Mouse (Mus musculus) small intestine, adult 2 months (tissue): ENCODE measurements around the gene Zscan21. TPM values are rescaled to one million over a fixed set of nuclear protein-coding genes. Genes with fewer than 3 reads are reported as not detected.

Experiments used
- H3K27ac ChIP-seq: fragments of 200-500 bp; 2 replicates; pipeline ENCODE4 v1.5.1; 2012; ENCODE audit warnings: low read depth, low read length, control low read depth, inconsistent platforms; ENCODE audit not compliant: insufficient read depth
- H3K27me3 ChIP-seq: fragments of 200-500 bp; 2 replicates; pipeline ENCODE4 v1.6.1; 2012; ENCODE audit warnings: mild to moderate bottlenecking, moderate library complexity, low read length, inconsistent platforms; ENCODE audit not compliant: control insufficient read depth, insufficient read depth
- H3K36me3 ChIP-seq: fragments of 200-500 bp; 2 replicates; pipeline ENCODE4 v1.6.1; 2012; ENCODE audit warnings: mild to moderate bottlenecking, low read length, control low read depth, inconsistent platforms; ENCODE audit not compliant: control insufficient read depth, insufficient read depth
- H3K4me1 ChIP-seq: fragments of 200-500 bp; 2 replicates; pipeline ENCODE4 v1.6.1; 2012; ENCODE audit warnings: low read length, inconsistent platforms, mixed read lengths; ENCODE audit not compliant: control insufficient read depth, insufficient read depth, insufficient read length
- H3K4me3 ChIP-seq: fragments of 200-500 bp; 2 replicates; pipeline ENCODE4 v1.5.1; 2012; ENCODE audit warnings: low read depth, mild to moderate bottlenecking, control low read depth, inconsistent platforms, low read length, moderate library complexity
- CTCF ChIP-seq: fragments of 200-500 bp; IDR thresholded peaks from 2 replicates; pipeline ENCODE4 v1.5.1; 2012; ENCODE audit warnings: low read depth, mild to moderate bottlenecking, control low read depth, inconsistent platforms, low read length, moderate library complexity, mixed read lengths; ENCODE audit not compliant: insufficient replicate concordance, insufficient read length; ENCODE audit errors: extremely low read depth
- POLR2A ChIP-seq: fragments of 200-500 bp; IDR thresholded peaks from 2 replicates; pipeline ENCODE4 v1.6.1; 2012; ENCODE audit warnings: low read depth, mild to moderate bottlenecking, control low read depth, inconsistent platforms, low read length, moderate library complexity
- WGBS: fragments of 180-500 bp; shearing (Covaris S2); methylation state at CpG from one replicate; pipeline ENCODE4 v1.1.7; 2018; 5-methylcytosine and 5-hydroxymethylcytosine counted together
- polyA plus RNA-seq: library from polyadenylated mRNA; depleted of rRNA; stranded (reverse); fragments of >200 nt; gene quantifications from 2 replicates; pipeline ENCODE4 v1.2.3, GENCODE M21; 2012

The Zscan21 gene
- polyA plus RNA-seq, 1 experiment = 3.2 TPM

- TF ChIP-seq POLR2A = no peak
- TF ChIP-seq CTCF = no peak
- Histone ChIP-seq H3K4me3 (peak overlapping the region; percentile 99), H3K27me3 (no peaks in the 10 kb centered on the region), H3K36me3 (no peaks in the 10 kb centered on the region; the same call in 1 of the 2 replicates), H3K27ac (peak overlapping the region; percentile 92), H3K4me1 (no peaks in the 10 kb centered on the region; the same call in 1 of the 2 replicates)
- WGBS = 2% methylated on average over 16 of the region's 16 CpGs
Observed at GRCm38 (mm10) chr5:138117199-138118015, 704 bp downstream of the Zscan21 start.

- Histone ChIP-seq H3K36me3 (peaks cover 1% of the 10 kb centered on the region), H3K4me1 (no peaks in the 10 kb centered on the region; the same call in 1 of the 2 replicates), H3K4me3 (no peak overlapping the region), H3K27me3 (no peaks in the 10 kb centered on the region), H3K27ac (no peak overlapping the region)
- 36% methylated on average over 3 of the region's 3 CpGs for WGBS
- TF ChIP-seq CTCF (no peak), POLR2A (no peak)
Observed at GRCm38 (mm10) chr5:138118041-138118440, 1.3 kb downstream of the Zscan21 start.

GRCm38 (mm10) chr5:138132425-138133064, 15.8 kb downstream of the Zscan21 start:
- Histone ChIP-seq H3K27me3 (no peaks in the 10 kb centered on the region), H3K4me1 (no peaks in the 10 kb centered on the region), H3K4me3 (no peak overlapping the region), H3K36me3 (peaks cover 51% of the 10 kb centered on the region), H3K27ac (no peak overlapping the region)
- TF ChIP-seq POLR2A (no peak), CTCF (no peak)
- 77% methylated on average over 5 of the region's 5 CpGs for WGBS

GRCm38 (mm10) chr5:138137257-138137656, 20.6 kb downstream of the Zscan21 start:
- 15% methylated on average over 4 of the region's 4 CpGs for WGBS
- H3K27ac ChIP-seq = no peak overlapping the region
- no peak for TF ChIP-seq POLR2A
- no peak for TF ChIP-seq CTCF

GRCm38 (mm10) chr5:138137935-138138549, 21.3 kb downstream of the Zscan21 start:
- no peaks in the 10 kb centered on the region for H3K4me1 ChIP-seq
- H3K27me3 ChIP-seq = no peaks in the 10 kb centered on the region
- peaks cover 17% of the 10 kb centered on the region for H3K36me3 ChIP-seq
- no peak overlapping the region for H3K27ac ChIP-seq
- WGBS = 54% methylated on average over 8 of the region's 8 CpGs
- H3K4me3 ChIP-seq = no peak overlapping the region
- TF ChIP-seq POLR2A = no peak
- TF ChIP-seq CTCF = no peak

More at GRCm38 (mm10) chr5:138137257-138137656, 20.6 kb downstream of the Zscan21 start:
- H3K27me3 ChIP-seq = no peaks in the 10 kb centered on the region
- H3K4me1 ChIP-seq = no peaks in the 10 kb centered on the region
- no peak overlapping the region for H3K4me3 ChIP-seq
- peaks cover 25% of the 10 kb centered on the region for H3K36me3 ChIP-seq

GRCm38 (mm10) chr5:138138585-138138984, 21.9 kb downstream of the Zscan21 start:
- 68% methylated on average over 4 of the region's 4 CpGs for WGBS

More at GRCm38 (mm10) chr5:138138585-138138984, 21.9 kb downstream of the Zscan21 start:
- TF ChIP-seq CTCF = no peak
- no peak for TF ChIP-seq POLR2A
- Histone ChIP-seq H3K36me3 (peaks cover 12% of the 10 kb centered on the region), H3K27me3 (no peaks in the 10 kb centered on the region), H3K4me3 (no peak overlapping the region), H3K27ac (no peak overlapping the region), H3K4me1 (no peaks in the 10 kb centered on the region)
